Mouse (Mus musculus): ENCODE results near the gene Dhcr24.

- TF ChIP-seq CTCF (IDR thresholded peaks at IDR 0.05; ENCODE audit: extremely low read depth, insufficient read length, insufficient replicate concordance, low read depth, low read length) (no peak), POLR2A (IDR thresholded peaks at IDR 0.05; ENCODE audit: low read depth, low read length) (peak; percentile 94)
Measured at GRCm38 (mm10) chr4:106560846-106561781, at the start of gene Dhcr24.

Data from small intestine, adult 2 months (tissue).